Mouse (Mus musculus): ENCODE measurements around the gene Usp16. TPM values are rescaled to one million over a fixed set of nuclear protein-coding genes. Genes with fewer than 3 reads are reported as not detected.

Gene Usp16
- polyA plus RNA-seq, 1 experiment from 2014 or later: 46.0 TPM

- Histone ChIP-seq H3K27me3 (ENCODE audit: insufficient read depth, low read length) (no peaks in the 10 kb centered on the region), H3K36me3 (ENCODE audit: insufficient read depth) (no peaks in the 10 kb centered on the region), H3K4me1 (ENCODE audit: insufficient read depth) (peaks cover 6% of the 10 kb centered on the region; the same call in 1 of the 2 replicates), H3K9ac (no peak overlapping the region), H3K4me3 (ENCODE audit: low read depth, low read length) (no peak overlapping the region), H3K27ac (ENCODE audit: low read depth) (no peak overlapping the region), H3K9me3 (ENCODE audit: low read depth, low read length) (no peaks in the 10 kb centered on the region), H3K4me2 (no peak overlapping the region)
- DNase-seq (no peak), ATAC-seq (ENCODE audit: insufficient read depth) (no peak)
- 81% methylated on average over 13 of the region's 13 CpGs for WGBS
- TF ChIP-seq CTCF (IDR thresholded peaks at IDR 0.05; ENCODE audit: low read depth): no peak
Measured at GRCm38 (mm10) chr16:87435411-87436205, 18.9 kb upstream of the Usp16 start.

GRCm38 (mm10) chr16:87437096-87437495 lies 17.4 kb upstream of the Usp16 start:
- TF ChIP-seq CTCF (IDR thresholded peaks at IDR 0.05; ENCODE audit: low read depth): no peak

GRCm38 (mm10) chr16:87438697-87439096 lies 15.8 kb upstream of the Usp16 start:
- no peak for ATAC-seq (ENCODE audit: insufficient read depth)
- no peak for TF ChIP-seq CTCF (IDR thresholded peaks at IDR 0.05; ENCODE audit: low read depth)
- no peak overlapping the region for H3K4me2 ChIP-seq
- H3K36me3 ChIP-seq (ENCODE audit: insufficient read depth): no peaks in the 10 kb centered on the region
- no peaks in the 10 kb centered on the region for H3K27me3 ChIP-seq (ENCODE audit: insufficient read depth, low read length)
- H3K9me3 ChIP-seq (ENCODE audit: low read depth, low read length): no peaks in the 10 kb centered on the region
- H3K9ac ChIP-seq: no peak overlapping the region
- no peak overlapping the region for H3K27ac ChIP-seq (ENCODE audit: low read depth)
- peaks cover 6% of the 10 kb centered on the region; the same call in 1 of the 2 replicates for H3K4me1 ChIP-seq (ENCODE audit: insufficient read depth)
- WGBS: 89% methylated on average over 8 of the region's 8 CpGs
- no peak for DNase-seq
- H3K4me3 ChIP-seq (ENCODE audit: low read depth, low read length): no peak overlapping the region

More at GRCm38 (mm10) chr16:87437096-87437495, 17.4 kb upstream of the Usp16 start:
- ATAC-seq (ENCODE audit: insufficient read depth) (no peak), DNase-seq (no peak)
- Histone ChIP-seq H3K27me3 (ENCODE audit: insufficient read depth, low read length) (no peaks in the 10 kb centered on the region), H3K4me1 (ENCODE audit: insufficient read depth) (peaks cover 6% of the 10 kb centered on the region; the same call in 1 of the 2 replicates), H3K4me3 (ENCODE audit: low read depth, low read length) (no peak overlapping the region), H3K9me3 (ENCODE audit: low read depth, low read length) (no peaks in the 10 kb centered on the region), H3K27ac (ENCODE audit: low read depth) (no peak overlapping the region), H3K4me2 (no peak overlapping the region), H3K9ac (no peak overlapping the region), H3K36me3 (ENCODE audit: insufficient read depth) (no peaks in the 10 kb centered on the region)
- 93% methylated on average over 21 of the region's 21 CpGs for WGBS

- DNase-seq (peak; percentile 98), ATAC-seq (ENCODE audit: insufficient read depth) (peak; percentile 95)
- H3K4me3 ChIP-seq (ENCODE audit: low read depth, low read length): peak within 1 kb of the TSS; percentile 75
- peak within 1 kb of the TSS; percentile 88 for H3K27ac ChIP-seq (ENCODE audit: low read depth)
- peak within 1 kb of the TSS; percentile 90 for H3K4me2 ChIP-seq
- no peaks in the 10 kb centered on the region for H3K27me3 ChIP-seq (ENCODE audit: insufficient read depth, low read length)
- H3K9me3 ChIP-seq (ENCODE audit: low read depth, low read length): no peaks in the 10 kb centered on the region
- peak within 1 kb of the TSS; percentile 72 for H3K9ac ChIP-seq
- H3K4me1 ChIP-seq (ENCODE audit: insufficient read depth): peaks cover 6% of the 10 kb centered on the region; the same call in 1 of the 2 replicates
- TF ChIP-seq CTCF (IDR thresholded peaks at IDR 0.05; ENCODE audit: low read depth): no peak
- WGBS: under 1% methylated on average over 35 of the region's 38 CpGs
- no peaks in the 10 kb centered on the region for H3K36me3 ChIP-seq (ENCODE audit: insufficient read depth)
Measured at GRCm38 (mm10) chr16:87440184-87440686, 14.3 kb upstream of the Usp16 start, which contains the start of gene Rwdd2b. Rwdd2b (minus strand) TSS chr16:87440573.

- peak; percentile 22 for DNase-seq
- TF ChIP-seq CTCF (IDR thresholded peaks at IDR 0.05; ENCODE audit: low read depth): peak; percentile 47
- ATAC-seq (ENCODE audit: insufficient read depth): no peak
Measured at GRCm38 (mm10) chr16:87441089-87441488, 13.4 kb upstream of the Usp16 start.

GRCm38 (mm10) chr16:87442291-87442690 lies 12.2 kb upstream of the Usp16 start:
- Histone ChIP-seq H3K4me2 (no peak overlapping the region), H3K9me3 (ENCODE audit: low read depth, low read length) (no peaks in the 10 kb centered on the region), H3K4me3 (ENCODE audit: low read depth, low read length) (no peak overlapping the region), H3K27me3 (ENCODE audit: insufficient read depth, low read length) (no peaks in the 10 kb centered on the region), H3K27ac (ENCODE audit: low read depth) (no peak overlapping the region), H3K36me3 (ENCODE audit: insufficient read depth) (no peaks in the 10 kb centered on the region), H3K9ac (no peak overlapping the region), H3K4me1 (ENCODE audit: insufficient read depth) (peaks cover 6% of the 10 kb centered on the region; the same call in 1 of the 2 replicates)
- no peak for TF ChIP-seq CTCF (IDR thresholded peaks at IDR 0.05; ENCODE audit: low read depth)
- ATAC-seq (ENCODE audit: insufficient read depth): no peak
- peak; percentile 34 for DNase-seq
- 29% methylated on average over 5 of the region's 5 CpGs for WGBS

More at GRCm38 (mm10) chr16:87441089-87441488, 13.4 kb upstream of the Usp16 start:
- Histone ChIP-seq H3K9me3 (ENCODE audit: low read depth, low read length) (no peaks in the 10 kb centered on the region), H3K27ac (ENCODE audit: low read depth) (no peak overlapping the region), H3K36me3 (ENCODE audit: insufficient read depth) (no peaks in the 10 kb centered on the region), H3K4me1 (ENCODE audit: insufficient read depth) (peaks cover 6% of the 10 kb centered on the region; the same call in 1 of the 2 replicates), H3K27me3 (ENCODE audit: insufficient read depth, low read length) (no peaks in the 10 kb centered on the region), H3K9ac (peak overlapping the region; percentile 72; the same call in 1 of the 2 replicates), H3K4me3 (ENCODE audit: low read depth, low read length) (peak overlapping the region; percentile 75), H3K4me2 (peak overlapping the region; percentile 90)
- WGBS: 21% methylated on average over 9 of the region's 9 CpGs

- no peak for TF ChIP-seq CTCF (IDR thresholded peaks at IDR 0.05; ENCODE audit: low read depth)
- DNase-seq (no peak), ATAC-seq (ENCODE audit: insufficient read depth) (no peak)
- H3K4me3 ChIP-seq (ENCODE audit: low read depth, low read length): no peak overlapping the region
- no peak overlapping the region for H3K27ac ChIP-seq (ENCODE audit: low read depth)
- no peaks in the 10 kb centered on the region for H3K9me3 ChIP-seq (ENCODE audit: low read depth, low read length)
- no peak overlapping the region for H3K9ac ChIP-seq
- H3K4me2 ChIP-seq: no peak overlapping the region
- no peaks in the 10 kb centered on the region for H3K36me3 ChIP-seq (ENCODE audit: insufficient read depth)
- no peaks in the 10 kb centered on the region for H3K27me3 ChIP-seq (ENCODE audit: insufficient read depth, low read length)
- H3K4me1 ChIP-seq (ENCODE audit: insufficient read depth): peaks cover 6% of the 10 kb centered on the region; the same call in 1 of the 2 replicates
Measured at GRCm38 (mm10) chr16:87443245-87443644, 11.3 kb upstream of the Usp16 start.

Data from lung, embryonic 14.5 days (tissue).